Mouse (Mus musculus) MEL (cell line): ENCODE measurements around the gene Lig4.

ENCODE experiments used
- CHD1 ChIP-seq: IDR thresholded peaks from 2 replicates; pipeline ENCODE4 v1.6.1; 2012; ENCODE audit warnings: low read depth, mild to moderate bottlenecking, inconsistent platforms, low read length, improper control_type of control experiment
- CTCF ChIP-seq, 3 experiments: IDR thresholded peaks in 2 of 3; conservative IDR thresholded peaks in 1 of 3; 2 replicates each; pipeline ENCODE4 v1.5.1; 2011 to 2012; ENCODE audit warnings: low read length in 3 of 3, low read depth in 2 of 3, mild to moderate bottlenecking in 2 of 3, improper control_type of control experiment in 1 of 3, inconsistent platforms in 1 of 3, mixed read lengths in 1 of 3, moderate library complexity in 1 of 3; ENCODE audit not compliant: control insufficient read depth in 1 of 3, insufficient read depth in 1 of 3, poor library complexity in 1 of 3, severe bottlenecking in 1 of 3
- E2F4 ChIP-seq: IDR thresholded peaks from 2 replicates; pipeline ENCODE4 v1.6.1; 2011; ENCODE audit warnings: low read depth, low read length, improper control_type of control experiment, borderline replicate concordance
- ELF1 ChIP-seq: IDR thresholded peaks from 2 replicates; pipeline ENCODE4 v1.6.1; 2014; ENCODE audit warnings: low read depth, mild to moderate bottlenecking, inconsistent platforms, low read length, improper control_type of control experiment, moderate library complexity
- EP300 ChIP-seq, 2 experiments: IDR thresholded peaks; 2 replicates each; pipeline ENCODE4 v1.6.1; 2011; ENCODE audit warnings: improper control_type of control experiment in 2 of 2, low read length in 2 of 2, low read depth in 1 of 2, mild to moderate bottlenecking in 1 of 2
- MAX ChIP-seq: IDR thresholded peaks from 2 replicates; pipeline ENCODE4 v1.6.1; 2011; ENCODE audit warnings: low read length, improper control_type of control experiment
- MXI1 ChIP-seq: IDR thresholded peaks from 2 replicates; pipeline ENCODE4 v1.6.1; 2011; ENCODE audit warnings: mild to moderate bottlenecking, low read depth, low read length, improper control_type of control experiment
- NRF1 ChIP-seq: IDR thresholded peaks from 2 replicates; pipeline ENCODE4 v1.6.1; 2014; ENCODE audit warnings: low read depth, mild to moderate bottlenecking, inconsistent platforms, low read length, improper control_type of control experiment, moderate library complexity; ENCODE audit not compliant: poor library complexity, insufficient read depth, severe bottlenecking
- POLR2A ChIP-seq, 2 experiments: IDR thresholded peaks; 2 replicates each; pipeline ENCODE4 v1.6.1; 2011 to 2012; ENCODE audit warnings: low read length in 2 of 2, mild to moderate bottlenecking in 2 of 2, control low read depth in 1 of 2, improper control_type of control experiment in 1 of 2, low read depth in 1 of 2, moderate library complexity in 1 of 2; ENCODE audit not compliant: control insufficient read depth in 1 of 2, insufficient read depth in 1 of 2, poor library complexity in 1 of 2
- UBTF ChIP-seq: IDR thresholded peaks from 2 replicates; pipeline ENCODE4 v1.6.1; 2012; ENCODE audit warnings: low read depth, mild to moderate bottlenecking, inconsistent platforms, low read length, improper control_type of control experiment, moderate library complexity, borderline replicate concordance; ENCODE audit not compliant: insufficient read depth
- ZMIZ1 ChIP-seq: IDR thresholded peaks from 2 replicates; pipeline ENCODE4 v1.6.1; 2012; ENCODE audit warnings: low read depth, mild to moderate bottlenecking, inconsistent platforms, low read length, improper control_type of control experiment, moderate library complexity

DNA sequence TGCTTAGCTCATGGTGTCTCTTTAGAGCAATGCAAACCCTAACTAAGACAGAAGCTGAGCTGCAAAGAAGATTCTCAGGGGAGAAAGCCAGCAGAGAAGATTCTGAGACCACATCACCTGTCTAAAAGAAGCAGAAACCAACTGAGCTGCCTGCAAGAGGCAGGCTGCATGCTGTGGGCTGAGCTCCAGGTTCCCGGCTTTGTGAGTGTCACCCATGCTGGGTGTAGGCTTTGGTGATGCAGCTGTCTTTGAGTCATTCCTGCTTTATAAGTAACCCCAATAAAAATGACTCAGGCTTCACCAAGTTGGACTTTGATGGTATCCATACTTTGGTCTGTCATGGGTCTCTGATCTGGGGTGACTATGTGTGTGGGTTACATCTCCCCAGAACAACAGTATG, 38.8 kb upstream of the Lig4 start:
- TF ChIP-seq POLR2A (IDR thresholded peaks at IDR 0.05; ENCODE audit: control insufficient read depth in 1 of 2, insufficient read depth in 1 of 2, low read depth in 1 of 2, low read length in 2 of 2, poor library complexity in 1 of 2) (no peak), E2F4 (no peak), EP300 (IDR thresholded peaks at IDR 0.05; ENCODE audit: low read depth in 1 of 2, low read length in 2 of 2) (no peak), UBTF (no peak), MXI1 (no peak), ELF1 (no peak), NRF1 (no peak), CTCF (IDR thresholded peaks at IDR 0.05 in 2 of 3, conservative IDR thresholded peaks at IDR 0.05 in 1 of 3; ENCODE audit: control insufficient read depth in 1 of 3, insufficient read depth in 1 of 3, low read depth in 2 of 3, low read length in 3 of 3, poor library complexity in 1 of 3, severe bottlenecking in 1 of 3) (no peak), MAX (no peak), CHD1 (no peak), ZMIZ1 (no peak)
